Comparison of ENCODE assay signal across 8 mouse cellular contexts in genomic region chr1:56089254-56089834, GRCm38 (mm10).
DNase-seq lines count a peak whose midpoint lies in the region; ATAC-seq lines count a peak whose summit lies in the region.

No protein-coding gene starts in this region.

- DNase-seq in embryo, embryonic 11 days, result peak; percentile 2
- no peak for DNase-seq in embryo, embryonic 10 days (ENCODE audit: low spot score)
- peak; percentile 4 for DNase-seq in Muller cell, postnatal 12 days (ENCODE audit: inconsistent ontology term)
- peak; percentile 69 for DNase-seq in gastrocnemius, postnatal 25 days
- DNase-seq in kidney, postnatal 36 days, result peak; percentile 13 to 24
- DNase-seq in lung, adult 18-20 months, result peak; percentile 12 to 37
- peak; percentile 92 for DNase-seq in telencephalon, adult 2 months (ENCODE audit: low read depth, low spot score)

- H3K27me3 ChIP-seq in forebrain, embryonic 12.5 days, result no peaks in the 10 kb centered on the region

- no peak for ATAC-seq in forebrain, embryonic 12.5 days (ENCODE audit: low FRiP score)

- no peak overlapping the region for H3K4me2 ChIP-seq in forebrain, embryonic 12.5 days

- H3K36me3 ChIP-seq in forebrain, embryonic 12.5 days (replicated peaks), result no peaks in the 10 kb centered on the region

- H3K4me3 ChIP-seq in forebrain, embryonic 12.5 days (replicated peaks), result no peak overlapping the region

- no peaks in the 10 kb centered on the region for H3K4me1 ChIP-seq in forebrain, embryonic 12.5 days

- H3K9me3 ChIP-seq in forebrain, embryonic 12.5 days, result no peaks in the 10 kb centered on the region

- 86% methylated on average over 4 of the region's 4 CpGs for WGBS in forebrain, embryonic 12.5 days

- H3K9ac ChIP-seq in forebrain, embryonic 12.5 days, result no peak overlapping the region

- no peak overlapping the region for H3K27ac ChIP-seq in forebrain, embryonic 12.5 days
